Mouse (Mus musculus) layer of hippocampus, adult 18-20 months (tissue): Measurements from ENCODE around the gene Gm32802. TPM values are rescaled to one million over a fixed set of nuclear protein-coding genes. Genes with fewer than 3 reads are reported as not detected.
"Not testable (repeated sequence)": the region's sequence is repeated elsewhere in the genome, so short reads cannot be mapped to it uniquely, and the experiment has no call there.

ENCODE experiments used
- DNase-seq, 2 experiments: peaks; one replicate each; pipeline ENCODE4 v3.0.0; 2022; ENCODE audit warnings: low spot score in 2 of 2
- long read RNA-seq: library from polyadenylated mRNA; stranded (forward); transcript quantifications from one replicate; pipeline ENCODE4 v2.0.0, GENCODE M21; 2021
- total RNA-seq, 2 experiments: library from RNA; stranded (reverse); gene quantifications; 2 replicates each; pipeline ENCODE4 v1.2.3; 2021

Gm32802 gene
- under 1 TPM; 0.74 to 0.97 TPM for total RNA-seq
- long read RNA-seq: 0 reads

- DNase-seq: not testable (repeated sequence)
Observed at GRCm38 (mm10) chr10:118258388-118258787, at the start of gene Gm32802. Gene Gm32802, plus strand, starts transcription at chr10:118258688.

GRCm38 (mm10) chr10:118215719-118216393 is 42.6 kb upstream of the Gm32802 start:
- DNase-seq: not testable (repeated sequence)

- not testable (repeated sequence) for DNase-seq
Observed at GRCm38 (mm10) chr10:118227629-118228028, 30.9 kb upstream of the Gm32802 start.

GRCm38 (mm10) chr10:118232607-118233006 is 25.9 kb upstream of the Gm32802 start:
- not testable (repeated sequence) for DNase-seq

GRCm38 (mm10) chr10:118240680-118241079 is 17.8 kb upstream of the Gm32802 start, which contains the start of gene Gm32717:
Gene Gm32717, minus strand, starts transcription at chr10:118240780.
- DNase-seq: not testable (repeated sequence)

- peak; percentile 18 to 54 for DNase-seq
Observed at GRCm38 (mm10) chr10:118249006-118249595, 9.4 kb upstream of the Gm32802 start.

- peak; percentile 37 to 51 for DNase-seq
Observed at GRCm38 (mm10) chr10:118250852-118251295, 7.6 kb upstream of the Gm32802 start.

GRCm38 (mm10) chr10:118268812-118269211 is 10.3 kb downstream of the Gm32802 start:
- DNase-seq: not testable (repeated sequence)

GRCm38 (mm10) chr10:118271416-118271815 is 12.9 kb downstream of the Gm32802 start:
- not testable (repeated sequence) for DNase-seq

- DNase-seq: not testable (repeated sequence)
Observed at GRCm38 (mm10) chr10:118278069-118278468, 19.6 kb downstream of the Gm32802 start.

GRCm38 (mm10) chr10:118282565-118282964 is 24.1 kb downstream of the Gm32802 start:
- DNase-seq: not testable (repeated sequence)

GRCm38 (mm10) chr10:118283016-118283415 is 24.5 kb downstream of the Gm32802 start:
- not testable (repeated sequence) for DNase-seq

GRCm38 (mm10) chr10:118294938-118295337 is 36.5 kb downstream of the Gm32802 start, which contains the start of gene Iltifb:
Gene Iltifb, minus strand, starts transcription at chr10:118295038.
- DNase-seq: no peak

- DNase-seq: not testable (repeated sequence)
Observed at GRCm38 (mm10) chr10:118302133-118302532, 43.6 kb downstream of the Gm32802 start.

Other genes starting within 250 kb of the Gm32802 start
- 1 to 10 TPM; 7.3 to 7.7 TPM for gene Mdm1, start 116.9 kb upstream of the Gm32802 start, total RNA-seq
- not detected for gene Il22, start 53.7 kb upstream of the Gm32802 start, total RNA-seq
- gene Gm32717, start 17.9 kb upstream of the Gm32802 start, total RNA-seq: under 1 TPM; 0.74 to 0.97 TPM
- gene Iltifb, start 36.4 kb downstream of the Gm32802 start, total RNA-seq: not detected
- gene Gm9040, start 68.3 kb downstream of the Gm32802 start, total RNA-seq: not detected
- gene Gm9044, start 73.7 kb downstream of the Gm32802 start, total RNA-seq: not detected
- under 1 TPM in 1 of 2 experiments, not detected in 1; 0.12 TPM for gene Gm9045, start 79.1 kb downstream of the Gm32802 start, total RNA-seq
- not detected for gene Gm9046, start 84.6 kb downstream of the Gm32802 start, total RNA-seq
- gene Gm9048, start 90.0 kb downstream of the Gm32802 start, total RNA-seq: not detected
- gene Gm9049, start 95.4 kb downstream of the Gm32802 start, total RNA-seq: under 1 TPM in 1 of 2 experiments, not detected in 1; 0.12 TPM
- not detected for gene Ifng, start 182.4 kb downstream of the Gm32802 start, total RNA-seq